Mouse (Mus musculus) G1E (cell line): Measurements from ENCODE around the gene Ly6c2.

Source experiments
- CTCF ChIP-seq: IDR thresholded peaks from 2 replicates; pipeline ENCODE4 v1.5.1; 2012; ENCODE audit warnings: low read depth, low read length, inconsistent platforms, mixed read lengths
- TAL1 ChIP-seq: conservative IDR thresholded peaks from 2 replicates; pipeline ENCODE4 v1.6.1; 2012; ENCODE audit warnings: low read depth, low read length, inconsistent platforms, mixed read lengths

DNA sequence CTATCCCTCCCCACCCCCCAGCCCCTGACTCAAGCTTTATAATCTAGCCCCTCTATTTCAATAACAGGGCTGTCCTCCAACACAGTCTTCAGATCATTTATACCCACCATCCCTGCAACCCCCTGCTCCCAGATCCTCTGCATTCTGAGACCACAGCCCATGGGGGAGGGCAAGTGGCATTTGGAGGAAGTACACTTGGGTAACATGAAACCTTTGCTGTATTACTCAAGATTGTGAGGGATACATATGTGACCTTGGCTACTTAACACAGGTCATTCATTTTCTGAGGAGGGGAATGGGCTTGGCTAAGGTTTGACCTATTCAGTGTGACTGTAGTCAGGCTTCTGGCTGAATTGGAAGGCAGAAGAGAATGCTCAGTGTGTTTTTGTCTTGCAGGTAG is 41.3 kb upstream of the Ly6c2 start:
- TF ChIP-seq CTCF (no peak), TAL1 (no peak)
